Mouse (Mus musculus) forebrain, embryonic 12.5 days (tissue): ENCODE measurements around the gene Chrd. TPM values are rescaled to one million over a fixed set of nuclear protein-coding genes. Genes with fewer than 3 reads are reported as not detected.
A peak's percentile ranks its signal among the peaks of the same experiment; 100 is the strongest.

Experiments used
- ATAC-seq: fragments of 200-750 bp; cut with Nextera tagmentation; 2 replicates; pipeline ENCODE4 v1.8.0; 2017; ENCODE audit warnings: moderate TSS enrichment; ENCODE audit not compliant: low FRiP score
- H3K27ac ChIP-seq: fragments of 300-500 bp; sonication (generic); 2 replicates; pipeline ENCODE4 v1.5.1; 2016; ENCODE audit warnings: mild to moderate bottlenecking
- H3K27me3 ChIP-seq: fragments of 300-500 bp; sonication (generic); 2 replicates; pipeline ENCODE4 v1.6.1; 2016; ENCODE audit warnings: mild to moderate bottlenecking
- H3K36me3 ChIP-seq: fragments of 300-500 bp; sonication (generic); replicated peaks from 2 replicates; pipeline ENCODE4 v1.6.1; 2016; ENCODE audit warnings: mild to moderate bottlenecking
- H3K4me1 ChIP-seq: fragments of 300-500 bp; sonication (generic); 2 replicates; pipeline ENCODE4 v1.6.1; 2016
- H3K4me2 ChIP-seq: fragments of 300-500 bp; sonication (generic); 2 replicates; pipeline ENCODE4 v1.6.1; 2016; ENCODE audit warnings: mild to moderate bottlenecking, moderate library complexity
- H3K4me3 ChIP-seq: fragments of 300-500 bp; sonication (generic); replicated peaks from 2 replicates; pipeline ENCODE4 v1.5.1; 2016; ENCODE audit warnings: mild to moderate bottlenecking
- H3K9ac ChIP-seq: fragments of 300-500 bp; sonication (generic); 2 replicates; pipeline ENCODE4 v1.6.1; 2016; ENCODE audit warnings: mild to moderate bottlenecking
- H3K9me3 ChIP-seq: fragments of 300-500 bp; sonication (generic); 2 replicates; pipeline ENCODE4 v1.6.1; 2016
- WGBS: fragments of 180-500 bp; shearing (Covaris S2); methylation state at CpG from one replicate; pipeline ENCODE4 v1.1.7; 2016; 5-methylcytosine and 5-hydroxymethylcytosine counted together
- polyA plus RNA-seq: library from polyadenylated mRNA; unstranded; fragments of >200 nt; fragmentation: Nextera tagmentation; extraction: Ambion mirVana; gene quantifications from 2 replicates; pipeline ENCODE4 v1.2.1, GENCODE M21; 2016

Gene Chrd
- polyA plus RNA-seq, 1 experiment from 2014 or later, result 2.9 TPM

- H3K9ac ChIP-seq, result no peak overlapping the region
- no peak overlapping the region for H3K4me3 ChIP-seq
- no peaks in the 10 kb centered on the region for H3K4me1 ChIP-seq
- H3K27ac ChIP-seq, result no peak overlapping the region
- H3K9me3 ChIP-seq, result no peaks in the 10 kb centered on the region
- 87% methylated on average over 7 of the region's 7 CpGs for WGBS
- ATAC-seq, result no peak
- H3K27me3 ChIP-seq, result peaks cover 11% of the 10 kb centered on the region
- peaks cover 23% of the 10 kb centered on the region for H3K36me3 ChIP-seq
- H3K4me2 ChIP-seq, result no peak overlapping the region
These were observed 7.6 kb upstream of the Chrd start for GRCm38 (mm10) chr16:20725321-20725720.

GRCm38 (mm10) chr16:20725750-20726149, 7.2 kb upstream of the Chrd start:
- Histone ChIP-seq H3K4me3 (no peak overlapping the region), H3K4me2 (no peak overlapping the region), H3K27me3 (peaks cover 14% of the 10 kb centered on the region), H3K27ac (no peak overlapping the region), H3K9ac (no peak overlapping the region), H3K4me1 (no peaks in the 10 kb centered on the region), H3K9me3 (no peaks in the 10 kb centered on the region), H3K36me3 (peaks cover 19% of the 10 kb centered on the region)
- no peak for ATAC-seq
- WGBS, result 83% methylated on average over 4 of the region's 4 CpGs

- Histone ChIP-seq H3K36me3 (peaks cover 15% of the 10 kb centered on the region), H3K4me2 (no peak overlapping the region), H3K4me1 (no peaks in the 10 kb centered on the region), H3K4me3 (no peak overlapping the region), H3K9me3 (no peaks in the 10 kb centered on the region), H3K27me3 (peaks cover 14% of the 10 kb centered on the region), H3K9ac (no peak overlapping the region), H3K27ac (no peak overlapping the region)
- ATAC-seq, result no peak
- 68% methylated on average over 1 of the region's 1 CpGs for WGBS
These were observed 6.5 kb upstream of the Chrd start for GRCm38 (mm10) chr16:20726384-20726783.

- H3K36me3 ChIP-seq, result no peaks in the 10 kb centered on the region
- H3K27me3 ChIP-seq, result peaks cover 40% of the 10 kb centered on the region
- no peaks in the 10 kb centered on the region for H3K9me3 ChIP-seq
- 38% methylated on average over 5 of the region's 5 CpGs for WGBS
- no peak overlapping the region for H3K27ac ChIP-seq
- peaks cover 24% of the 10 kb centered on the region for H3K4me1 ChIP-seq
- no peak overlapping the region for H3K9ac ChIP-seq
- H3K4me2 ChIP-seq, result no peak overlapping the region
- ATAC-seq, result no peak
- H3K4me3 ChIP-seq, result no peak overlapping the region
These were observed 2.6 kb upstream of the Chrd start for GRCm38 (mm10) chr16:20730293-20730711.

GRCm38 (mm10) chr16:20731688-20732087, 1.2 kb upstream of the Chrd start:
- no peak overlapping the region for H3K4me2 ChIP-seq

GRCm38 (mm10) chr16:20732251-20732924, 539 bp upstream of the Chrd start:
- H3K4me2 ChIP-seq, result peak overlapping the region; percentile 97
- peak; percentile 64 for ATAC-seq

More at GRCm38 (mm10) chr16:20731688-20732087, 1.2 kb upstream of the Chrd start:
- no peak for ATAC-seq
- Histone ChIP-seq H3K9ac (no peak overlapping the region), H3K27me3 (peaks cover 54% of the 10 kb centered on the region), H3K36me3 (no peaks in the 10 kb centered on the region), H3K4me1 (peaks cover 24% of the 10 kb centered on the region), H3K4me3 (no peak overlapping the region), H3K27ac (no peak overlapping the region), H3K9me3 (no peaks in the 10 kb centered on the region)
- WGBS, result 58% methylated on average over 5 of the region's 5 CpGs

GRCm38 (mm10) chr16:20733731-20734730, 1.1 kb downstream of the Chrd start, which contains the start of gene Thpo:
Thpo (minus strand) TSS chr16:20734511.
- Histone ChIP-seq H3K36me3 (no peaks in the 10 kb centered on the region), H3K27me3 (peaks cover 50% of the 10 kb centered on the region), H3K4me3 (peak within 1 kb of the TSS; percentile 71), H3K4me1 (peaks cover 24% of the 10 kb centered on the region), H3K27ac (no peak within 1 kb of the TSS), H3K4me2 (peak within 1 kb of the TSS; percentile 97), H3K9ac (peak within 1 kb of the TSS; percentile 88), H3K9me3 (no peaks in the 10 kb centered on the region)
- ATAC-seq, result no peak
- WGBS, result 3% methylated on average over 45 of the region's 45 CpGs

More at GRCm38 (mm10) chr16:20732251-20732924, 539 bp upstream of the Chrd start:
- Histone ChIP-seq H3K4me3 (peak overlapping the region; percentile 71), H3K9ac (peak overlapping the region; percentile 88), H3K4me1 (peaks cover 24% of the 10 kb centered on the region), H3K27me3 (peaks cover 56% of the 10 kb centered on the region), H3K36me3 (no peaks in the 10 kb centered on the region), H3K9me3 (no peaks in the 10 kb centered on the region), H3K27ac (peak overlapping the region; percentile 59)
- 1% methylated on average over 26 of the region's 30 CpGs for WGBS

GRCm38 (mm10) chr16:20735651-20736050, 2.7 kb downstream of the Chrd start:
- no peak overlapping the region for H3K27ac ChIP-seq
- no peak for ATAC-seq
- WGBS, result 84% methylated on average over 5 of the region's 5 CpGs
- H3K9ac ChIP-seq, result no peak overlapping the region
- H3K4me1 ChIP-seq, result peaks cover 24% of the 10 kb centered on the region
- no peaks in the 10 kb centered on the region for H3K9me3 ChIP-seq
- no peak overlapping the region for H3K4me3 ChIP-seq
- no peaks in the 10 kb centered on the region for H3K36me3 ChIP-seq
- peaks cover 42% of the 10 kb centered on the region for H3K27me3 ChIP-seq
- H3K4me2 ChIP-seq, result no peak overlapping the region

GRCm38 (mm10) chr16:20736168-20736567, 3.2 kb downstream of the Chrd start:
- Histone ChIP-seq H3K36me3 (no peaks in the 10 kb centered on the region), H3K27ac (no peak overlapping the region), H3K4me3 (no peak overlapping the region), H3K4me2 (no peak overlapping the region), H3K4me1 (peaks cover 24% of the 10 kb centered on the region), H3K27me3 (peaks cover 42% of the 10 kb centered on the region), H3K9ac (no peak overlapping the region), H3K9me3 (no peaks in the 10 kb centered on the region)
- ATAC-seq, result no peak
- WGBS, result 86% methylated on average over 7 of the region's 7 CpGs

- no peak for ATAC-seq
- no peak overlapping the region for H3K27ac ChIP-seq
- 87% methylated on average over 5 of the region's 5 CpGs for WGBS
- no peak overlapping the region for H3K4me3 ChIP-seq
- no peaks in the 10 kb centered on the region for H3K9me3 ChIP-seq
- H3K36me3 ChIP-seq, result no peaks in the 10 kb centered on the region; the same call in 1 of the 2 replicates
- H3K9ac ChIP-seq, result no peak overlapping the region
- H3K27me3 ChIP-seq, result peaks cover 40% of the 10 kb centered on the region
- no peak overlapping the region for H3K4me2 ChIP-seq
- H3K4me1 ChIP-seq, result peaks cover 24% of the 10 kb centered on the region
These were observed 3.9 kb downstream of the Chrd start for GRCm38 (mm10) chr16:20736823-20737222.

- H3K9me3 ChIP-seq, result no peaks in the 10 kb centered on the region
- WGBS, result 94% methylated on average over 9 of the region's 9 CpGs
These were observed 6.9 kb downstream of the Chrd start for GRCm38 (mm10) chr16:20739845-20740244.

GRCm38 (mm10) chr16:20746641-20747040, 13.7 kb downstream of the Chrd start:
- H3K4me2 ChIP-seq, result no peak overlapping the region
- WGBS, result 75% methylated on average over 6 of the region's 6 CpGs
- H3K9ac ChIP-seq, result no peak overlapping the region
- ATAC-seq, result no peak
- no peaks in the 10 kb centered on the region; the same call in 1 of the 2 replicates for H3K36me3 ChIP-seq
- 0 out of 2 replicates have a peak overlapping the region, but pooled peaks have one; percentile 20 for H3K27ac ChIP-seq
- no peaks in the 10 kb centered on the region for H3K4me1 ChIP-seq
- no peaks in the 10 kb centered on the region for H3K27me3 ChIP-seq
- no peak overlapping the region for H3K4me3 ChIP-seq
- 0 out of 2 replicates have a peak, but pooled peaks cover 2% of the 10 kb centered on the region for H3K9me3 ChIP-seq

More at GRCm38 (mm10) chr16:20739845-20740244, 6.9 kb downstream of the Chrd start:
- H3K27ac ChIP-seq, result no peak overlapping the region
- peaks cover 21% of the 10 kb centered on the region for H3K27me3 ChIP-seq
- ATAC-seq, result no peak
- no peaks in the 10 kb centered on the region; the same call in 1 of the 2 replicates for H3K36me3 ChIP-seq
- H3K4me1 ChIP-seq, result no peaks in the 10 kb centered on the region
- H3K4me2 ChIP-seq, result no peak overlapping the region
- no peak overlapping the region for H3K4me3 ChIP-seq
- no peak overlapping the region for H3K9ac ChIP-seq
